8 mouse cellular contexts compared by ENCODE assay signal in genomic region chr2:122348531-122349131, GRCm38 (mm10). TPM values are rescaled to one million over a fixed set of nuclear protein-coding genes. Genes with fewer than 3 reads are reported as not detected.
DNase-seq lines count a peak whose midpoint lies in the region; ATAC-seq and TF ChIP-seq lines count a peak whose summit lies in the region.

No protein-coding gene starts in this region.

- peak; percentile 79 for ATAC-seq in forebrain, embryonic 16.5 days
- ATAC-seq in lung, embryonic 14.5 days (ENCODE audit: insufficient read depth): peak; percentile 92
- peak; percentile 60 for ATAC-seq in neutrophil, adult 5-6 weeks (ENCODE audit: extremely low read depth, insufficient number of reproducible peaks, low FRiP score, poor library complexity, severe bottlenecking)

- no peaks in the 10 kb centered on the region for H3K27me3 ChIP-seq in forebrain, embryonic 16.5 days (replicated peaks; ENCODE audit: control insufficient read depth, insufficient read depth, low read length)
- no peaks in the 10 kb centered on the region for H3K27me3 ChIP-seq in lung, embryonic 14.5 days (ENCODE audit: insufficient read depth, low read length)

- TF ChIP-seq CTCF in lung, embryonic 14.5 days (IDR thresholded peaks at IDR 0.05; ENCODE audit: low read depth): peak; percentile 75

- H3K36me3 ChIP-seq in forebrain, embryonic 16.5 days (ENCODE audit: control insufficient read depth, insufficient read depth): no peaks in the 10 kb centered on the region
- peaks cover 3% of the 10 kb centered on the region for H3K36me3 ChIP-seq in lung, embryonic 14.5 days (ENCODE audit: insufficient read depth)

- no peaks in the 10 kb centered on the region for H3K9me3 ChIP-seq in forebrain, embryonic 16.5 days (ENCODE audit: control insufficient read depth, low read length)
- H3K9me3 ChIP-seq in lung, embryonic 14.5 days (ENCODE audit: low read depth, low read length): no peaks in the 10 kb centered on the region

- WGBS in forebrain, embryonic 16.5 days: under 1% methylated on average over 58 of the region's 63 CpGs
- under 1% methylated on average over 54 of the region's 63 CpGs for WGBS in lung, embryonic 14.5 days

- peak overlapping the region; percentile 72 for H3K4me2 ChIP-seq in forebrain, embryonic 16.5 days (ENCODE audit: low read length)
- peak overlapping the region; percentile 77 for H3K4me2 ChIP-seq in lung, embryonic 14.5 days

- intact Hi-C loops in heart, postnatal 36 days (cut with DNase I): loop anchor here (1.0 to 10.0 kb wide), 5 partner anchors 20 to 276 kb away; partner anchors contain the start of gene Shf

- DNase-seq in ES-CJ7 (ENCODE audit: low read depth, low spot score): peak; percentile 72
- peak; percentile 94 for DNase-seq in cerebellum, adult 11-12 months
- DNase-seq in heart, postnatal 36 days: peak; percentile 91 to 97
- DNase-seq in layer of hippocampus, adult 8-10 months (ENCODE audit: low spot score in 2 of 2): peak; percentile 75 to 89
- DNase-seq in lung, embryonic 14.5 days: peak; percentile 94
- peak; percentile 82 for DNase-seq in testis, postnatal 14 days (ENCODE audit: low spot score)

- H3K27ac ChIP-seq in forebrain, embryonic 16.5 days (ENCODE audit: low read length): peak overlapping the region; percentile 99
- peak overlapping the region; percentile 99 for H3K27ac ChIP-seq in lung, embryonic 14.5 days (ENCODE audit: low read depth)

- H3K4me3 ChIP-seq in forebrain, embryonic 16.5 days (replicated peaks; ENCODE audit: low read length): peak overlapping the region; percentile 58
- H3K4me3 ChIP-seq in lung, embryonic 14.5 days (ENCODE audit: low read depth, low read length): peak overlapping the region; percentile 57

- H3K9ac ChIP-seq in forebrain, embryonic 16.5 days (replicated peaks; ENCODE audit: low read depth, low read length): peak overlapping the region; percentile 93
- H3K9ac ChIP-seq in lung, embryonic 14.5 days: peak overlapping the region; percentile 82

- peaks cover 47% of the 10 kb centered on the region for H3K4me1 ChIP-seq in forebrain, embryonic 16.5 days (replicated peaks; ENCODE audit: control insufficient read depth, insufficient read depth, low read length)
- H3K4me1 ChIP-seq in lung, embryonic 14.5 days (ENCODE audit: insufficient read depth): 0 out of 2 replicates have a peak, but pooled peaks cover 3% of the 10 kb centered on the region

RNA-seq across cellular contexts. Expression of gene Shf, which starts 20.3 kb away (rescaled TPM):
- 6.6 and 9.5 TPM in 2 replicates for polyA plus RNA-seq in forebrain, embryonic 16.5 days (2015; fragmentation: Nextera tagmentation; extraction: Ambion mirVana)
- total RNA-seq in heart, postnatal 36 days (2021): 1 to 10 TPM; 5.0 to 6.1 TPM
- total RNA-seq in layer of hippocampus, adult 8-10 months (2022): 10 to 100 TPM; 56.6 to 66.5 (median 61.5) TPM
- 3.7 and 5.1 TPM in 2 replicates for polyA plus RNA-seq in lung, embryonic 14.5 days (2014; fragmentation: Nextera tagmentation; extraction: Ambion mirVana)
- 1.6 and 4.5 TPM in 2 replicates for total RNA-seq in neutrophil, adult 5-6 weeks (2017)

RNA-seq across cellular contexts. Expression of gene Duox1, which starts 33.2 kb away (rescaled TPM):
- 0.10 and 0.11 TPM in 2 replicates for polyA plus RNA-seq in forebrain, embryonic 16.5 days (2015; fragmentation: Nextera tagmentation; extraction: Ambion mirVana)
- total RNA-seq in heart, postnatal 36 days (2021): under 1 TPM; 0.17 to 0.27 TPM
- total RNA-seq in layer of hippocampus, adult 8-10 months (2022): not detected
- polyA plus RNA-seq in lung, embryonic 14.5 days (2014; fragmentation: Nextera tagmentation; extraction: Ambion mirVana): not detected in 2 replicates
- not detected in 2 replicates for total RNA-seq in neutrophil, adult 5-6 weeks (2017)

RNA-seq across cellular contexts. Expression of gene Duoxa1, which starts 35.1 kb away (rescaled TPM):
- 0.12 TPM in 1 of 2 replicates, not detected in the other for polyA plus RNA-seq in forebrain, embryonic 16.5 days (2015; fragmentation: Nextera tagmentation; extraction: Ambion mirVana)
- under 1 TPM in 1 of 2 experiments, not detected in 1; 0.39 TPM for total RNA-seq in heart, postnatal 36 days (2021)
- not detected for total RNA-seq in layer of hippocampus, adult 8-10 months (2022)
- polyA plus RNA-seq in lung, embryonic 14.5 days (2014; fragmentation: Nextera tagmentation; extraction: Ambion mirVana): not detected in 2 replicates
- total RNA-seq in neutrophil, adult 5-6 weeks (2017): not detected in 2 replicates

RNA-seq across cellular contexts. Expression of gene Duoxa2, which starts 49.9 kb away (rescaled TPM):
- not detected in 2 replicates for polyA plus RNA-seq in forebrain, embryonic 16.5 days (2015; fragmentation: Nextera tagmentation; extraction: Ambion mirVana)
- total RNA-seq in heart, postnatal 36 days (2021): not detected
- not detected for total RNA-seq in layer of hippocampus, adult 8-10 months (2022)
- 0.11 TPM in 1 of 2 replicates, not detected in the other for polyA plus RNA-seq in lung, embryonic 14.5 days (2014; fragmentation: Nextera tagmentation; extraction: Ambion mirVana)
- total RNA-seq in neutrophil, adult 5-6 weeks (2017): 0.47 TPM in 1 of 2 replicates, not detected in the other

RNA-seq across cellular contexts. Expression of gene Duox2, which starts 50.4 kb away (rescaled TPM):
- polyA plus RNA-seq in forebrain, embryonic 16.5 days (2015; fragmentation: Nextera tagmentation; extraction: Ambion mirVana): not detected in 2 replicates
- total RNA-seq in heart, postnatal 36 days (2021): under 1 TPM; 0.35 to 0.47 TPM
- total RNA-seq in layer of hippocampus, adult 8-10 months (2022): under 1 TPM; 0.05 to 0.08 (median 0.06) TPM
- polyA plus RNA-seq in lung, embryonic 14.5 days (2014; fragmentation: Nextera tagmentation; extraction: Ambion mirVana): 0.07 TPM in 1 of 2 replicates, not detected in the other
- total RNA-seq in neutrophil, adult 5-6 weeks (2017): not detected in 2 replicates

Comparison
In these comparisons a context has a peak if more than half of its experiments do, and no peak if none do; other contexts are left out.
1. Peak in every context shown above with its lines: DNase-seq, ATAC-seq, H3K4me3 ChIP-seq and H3K27ac ChIP-seq.
2. RNA of gene Shf, which starts 20.3 kb away (total RNA-seq): 56.6 to 66.5 TPM in layer of hippocampus, adult 8-10 months; 5.0 to 6.1 TPM in heart, postnatal 36 days and 1.6 to 4.5 TPM in neutrophil, adult 5-6 weeks; every median in the first group is over 4 times any median in the second.